ENCODE assay signal across 19 mouse cellular contexts in the genomic region with DNA sequence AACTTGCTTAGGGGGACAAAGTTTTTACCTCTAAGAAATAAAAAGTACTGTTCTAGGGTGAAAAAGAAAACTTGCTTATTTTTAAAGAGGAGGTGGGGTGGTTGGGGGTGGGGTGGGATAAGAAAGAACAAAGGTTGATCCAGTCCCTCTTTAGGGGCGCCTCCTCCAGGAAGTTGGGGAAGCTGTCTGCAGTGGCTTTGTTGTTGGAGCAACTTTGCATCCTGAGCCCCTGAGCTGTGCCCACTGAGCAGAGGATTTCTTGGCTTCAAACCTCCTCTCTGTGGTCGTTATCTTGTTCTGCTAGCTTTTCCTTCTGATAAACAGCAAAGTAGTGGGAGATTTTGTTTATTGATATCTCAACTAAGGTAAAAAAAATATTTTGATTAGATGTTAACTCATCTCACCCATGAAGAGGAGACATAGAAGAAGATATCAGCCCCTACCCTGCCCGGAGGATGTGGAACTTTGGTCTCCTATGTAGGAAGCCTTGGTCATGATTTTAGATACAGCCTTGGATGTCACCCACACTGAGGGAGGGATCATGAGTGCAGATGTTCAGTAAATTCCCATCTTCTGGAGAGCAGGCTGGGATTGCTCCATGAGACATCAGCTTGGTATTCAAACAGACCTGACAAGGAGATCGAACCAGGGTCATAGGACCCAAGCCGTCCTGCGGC.
A peak's percentile ranks its signal among the peaks of the same experiment; 100 is the strongest.
DNase-seq lines count a peak whose midpoint lies in the region; TF ChIP-seq lines count a peak whose summit lies in the region.
"Had no signal": no experiment of that assay in that cellular context is flagged by ENCODE, and none has a peak within 500 bp of the region (broad histone marks: within the 10 kb centered on the region; RNA-seq: fewer than 3 reads in every experiment).

No protein-coding gene starts in this region.

- 43% methylated on average over 6 of the region's 6 CpGs for WGBS in lung, adult 2 months

- 0 out of 2 replicates have a peak, but pooled peaks cover 4% of the 10 kb centered on the region for H3K4me1 ChIP-seq in lung, adult 2 months (ENCODE audit: control insufficient read depth, insufficient read depth, low read length)
- H3K4me1 ChIP-seq: embryonic facial prominence, embryonic 12.5 days; embryonic facial prominence, embryonic 15.5 days; forebrain, embryonic 12.5 days; hindbrain, embryonic 12.5 days; hindbrain, embryonic 15.5 days had no signal

- TF ChIP-seq POLR2A in lung, adult 2 months (IDR thresholded peaks at IDR 0.05; ENCODE audit: borderline replicate concordance, extremely low read depth, low read depth, low read length) = no peak

- DNase-seq in lung, adult 2 months = peak; percentile 12
- peak; percentile 67 for DNase-seq in lung, postnatal 10 days
- DNase-seq in lung, postnatal 36 days = peak; percentile 75
- no peak for DNase-seq in ovary, postnatal 36 days (ENCODE audit: low spot score)
- no peak for DNase-seq in retina, embryonic 14.5 days (ENCODE audit: low spot score)
- no peak for DNase-seq in kidney, postnatal 25 days
- DNase-seq: adrenal gland, adult 2 months; adrenal gland, postnatal 14 days; cerebellum, adult 11 months; cerebellum, adult 2 months; cerebellum, adult 9-11 months; cerebellum, postnatal 25 days; gastrocnemius, postnatal 14 days; heart, adult 11 months had no signal

- no peak overlapping the region for H3K4me3 ChIP-seq in lung, adult 2 months (replicated peaks; ENCODE audit: extremely low read depth, low read depth, low read length)
- H3K4me3 ChIP-seq: embryonic facial prominence, embryonic 12.5 days; embryonic facial prominence, embryonic 15.5 days; forebrain, embryonic 12.5 days; hindbrain, embryonic 12.5 days; hindbrain, embryonic 15.5 days had no signal

- no peak for TF ChIP-seq CTCF in lung, adult 2 months (IDR thresholded peaks at IDR 0.05; ENCODE audit: insufficient read depth, low read length)

Comparison
In these comparisons a context has a peak if more than half of its experiments do, and no peak if none do; other contexts are left out.
1. DNase-seq: peak in lung, adult 2 months (single experiment), lung, postnatal 10 days (single experiment) and lung, postnatal 36 days (single experiment); none in ovary, postnatal 36 days (single experiment), retina, embryonic 14.5 days (single experiment) and kidney, postnatal 25 days (0 of 2).